Mouse (Mus musculus) heart, adult 2 months (tissue): Measurements from ENCODE around the gene Polr1c.

ENCODE experiments used
- CTCF ChIP-seq: fragments of 200-600 bp; IDR thresholded peaks from 2 replicates; pipeline ENCODE4 v1.8.1; 2022; ENCODE audit warnings: antibody characterized with exemption, mild to moderate bottlenecking, moderate library complexity
- EP300 ChIP-seq: fragments of 200-500 bp; IDR thresholded peaks from 2 replicates; pipeline ENCODE4 v1.6.1; 2011; ENCODE audit warnings: low read depth, low read length, control low read depth; ENCODE audit not compliant: insufficient read depth
- POLR2A ChIP-seq: fragments of 200-500 bp; IDR thresholded peaks from 2 replicates; pipeline ENCODE4 v1.6.1; 2011; ENCODE audit warnings: mild to moderate bottlenecking, low read depth, low read length, control low read depth; ENCODE audit not compliant: insufficient read depth

- TF ChIP-seq CTCF (no peak), POLR2A (no peak), EP300 (no peak)
Observed at GRCm38 (mm10) chr17:46269771-46270534, 22.1 kb upstream of the Polr1c start.
